Mouse (Mus musculus): ENCODE data around the gene Pknox2. TPM values are rescaled to one million over a fixed set of nuclear protein-coding genes. Genes with fewer than 3 reads are reported as not detected.

Gene Pknox2
- polyA plus RNA-seq, 1 experiment = 83.7 TPM

DNA sequence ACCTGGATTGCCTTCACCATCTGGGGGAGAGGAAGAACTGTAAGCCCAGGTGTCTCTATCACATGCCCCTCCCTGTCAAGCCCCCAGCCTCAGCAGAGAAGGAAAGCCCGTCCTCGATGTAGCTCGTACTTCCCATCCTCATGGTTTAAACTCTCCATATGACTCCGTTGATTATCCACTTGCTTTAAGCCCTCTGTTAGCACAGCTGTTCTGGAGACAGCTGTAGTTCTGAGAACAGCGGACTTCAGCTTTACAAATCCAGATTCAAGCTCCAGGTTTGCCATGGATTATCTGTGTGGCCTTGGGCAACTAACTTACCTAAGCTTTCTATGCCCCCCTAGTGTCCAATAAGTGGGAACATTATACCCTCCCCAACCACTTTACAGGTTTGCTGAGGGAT, 223.5 kb downstream of the Pknox2 start:
- no peaks in the 10 kb centered on the region for H3K27me3 ChIP-seq (ENCODE audit: control insufficient read depth, insufficient read depth, low read length)
- TF ChIP-seq CTCF (IDR thresholded peaks at IDR 0.05; ENCODE audit: control insufficient read depth, insufficient read depth, insufficient replicate concordance, low read depth, low read length) (no peak), POLR2A (IDR thresholded peaks at IDR 0.05; ENCODE audit: control insufficient read depth, low read depth, low read length) (no peak)

DNA sequence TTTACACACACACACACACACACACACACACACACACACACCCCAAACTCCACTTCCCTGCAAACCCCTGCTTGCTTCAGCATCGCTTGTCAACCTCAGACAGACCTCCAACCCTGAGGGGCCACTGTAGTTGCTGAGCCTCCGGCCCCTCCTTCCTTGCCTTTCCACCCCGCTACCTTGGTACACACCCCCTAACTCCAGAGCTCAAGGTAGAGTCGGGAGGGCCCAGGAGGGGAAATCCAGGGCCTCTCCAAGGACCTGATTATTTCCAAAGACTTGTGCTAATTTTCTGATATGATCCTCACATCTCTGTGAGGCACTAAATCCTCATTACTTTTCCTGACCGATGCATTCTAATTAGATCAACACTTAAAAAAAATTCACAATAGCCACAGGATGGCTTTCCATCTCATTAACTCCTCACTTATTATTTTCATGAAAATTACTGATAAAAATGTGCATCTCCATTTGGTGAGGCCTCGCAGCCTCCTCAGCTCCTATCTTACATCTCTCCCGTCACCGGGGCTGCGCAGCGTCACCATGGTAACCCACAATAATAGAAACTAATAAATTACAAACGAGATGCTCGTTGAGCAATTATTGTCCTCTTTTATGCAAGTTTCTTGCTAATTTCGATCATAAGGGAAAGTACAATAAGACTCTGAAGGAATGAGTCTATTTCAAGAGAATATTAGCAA, 225.3 kb downstream of the Pknox2 start:
- Histone ChIP-seq H3K4me3 (ENCODE audit: control insufficient read depth, low read depth, low read length) (no peak overlapping the region), H3K27ac (ENCODE audit: control insufficient read depth, insufficient read depth, low read depth, low read length) (no peak overlapping the region), H3K27me3 (ENCODE audit: control insufficient read depth, insufficient read depth, low read length) (no peaks in the 10 kb centered on the region), H3K4me1 (ENCODE audit: control insufficient read depth, insufficient read depth, low read length) (peaks cover 2% of the 10 kb centered on the region), H3K36me3 (ENCODE audit: control insufficient read depth, insufficient read depth, low read length) (no peaks in the 10 kb centered on the region)
- TF ChIP-seq CTCF (IDR thresholded peaks at IDR 0.05; ENCODE audit: control insufficient read depth, insufficient read depth, insufficient replicate concordance, low read depth, low read length) (no peak), POLR2A (IDR thresholded peaks at IDR 0.05; ENCODE audit: control insufficient read depth, low read depth, low read length) (no peak)

More for the DNA sequence above, 223.5 kb downstream of the Pknox2 start:
- Histone ChIP-seq H3K27ac (ENCODE audit: control insufficient read depth, insufficient read depth, low read depth, low read length) (no peak overlapping the region), H3K36me3 (ENCODE audit: control insufficient read depth, insufficient read depth, low read length) (no peaks in the 10 kb centered on the region), H3K4me3 (ENCODE audit: control insufficient read depth, low read depth, low read length) (no peak overlapping the region), H3K4me1 (ENCODE audit: control insufficient read depth, insufficient read depth, low read length) (no peaks in the 10 kb centered on the region)

DNA sequence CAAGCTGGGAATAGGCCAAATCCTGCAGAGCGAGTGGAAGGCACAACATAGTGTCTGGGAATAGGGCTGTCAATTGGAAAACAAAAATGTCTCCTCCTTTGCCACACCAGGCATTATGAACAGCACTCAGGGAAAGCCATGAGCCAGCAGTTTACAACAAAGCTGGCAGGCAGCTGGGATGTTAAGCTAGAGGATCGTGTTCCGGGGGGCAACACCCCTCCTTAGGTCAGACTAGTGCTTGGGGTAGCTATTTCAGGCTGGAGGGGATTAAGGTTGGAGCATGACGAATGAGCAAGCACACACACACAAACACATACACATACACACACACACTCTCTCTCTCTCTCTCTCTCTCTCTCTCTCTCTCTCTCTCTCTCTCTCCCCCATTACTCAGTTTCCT, 227.7 kb downstream of the Pknox2 start:
- Histone ChIP-seq H3K4me1 (ENCODE audit: control insufficient read depth, insufficient read depth, low read length) (peaks cover 4% of the 10 kb centered on the region), H3K36me3 (ENCODE audit: control insufficient read depth, insufficient read depth, low read length) (no peaks in the 10 kb centered on the region), H3K27me3 (ENCODE audit: control insufficient read depth, insufficient read depth, low read length) (no peaks in the 10 kb centered on the region), H3K4me3 (ENCODE audit: control insufficient read depth, low read depth, low read length) (no peak overlapping the region), H3K27ac (ENCODE audit: control insufficient read depth, insufficient read depth, low read depth, low read length) (no peak overlapping the region)
- no peak for TF ChIP-seq CTCF (IDR thresholded peaks at IDR 0.05; ENCODE audit: control insufficient read depth, insufficient read depth, insufficient replicate concordance, low read depth, low read length)
- no peak for TF ChIP-seq POLR2A (IDR thresholded peaks at IDR 0.05; ENCODE audit: control insufficient read depth, low read depth, low read length)

DNA sequence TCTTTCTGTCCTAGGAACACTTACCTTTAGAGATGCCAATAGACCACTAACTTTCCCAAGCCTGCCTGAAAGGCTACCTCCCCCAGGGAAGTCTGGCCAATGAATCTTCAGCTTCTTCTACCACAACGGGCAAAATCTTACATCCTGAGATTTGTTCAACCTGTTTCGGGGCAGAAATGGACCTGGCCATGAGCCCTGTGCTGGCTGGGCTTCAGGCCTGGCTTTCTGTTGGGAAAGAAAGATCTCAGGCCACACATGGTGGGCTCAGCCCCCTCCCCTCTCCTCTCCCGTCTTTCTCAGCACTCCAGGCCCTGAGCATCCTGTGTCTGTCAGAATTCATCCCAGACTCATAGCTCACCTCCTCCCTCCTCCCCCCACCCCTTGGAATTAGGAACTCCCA, 228.6 kb downstream of the Pknox2 start:
- Histone ChIP-seq H3K4me1 (ENCODE audit: control insufficient read depth, insufficient read depth, low read length) (peaks cover 4% of the 10 kb centered on the region), H3K36me3 (ENCODE audit: control insufficient read depth, insufficient read depth, low read length) (no peaks in the 10 kb centered on the region), H3K4me3 (ENCODE audit: control insufficient read depth, low read depth, low read length) (no peak overlapping the region), H3K27ac (ENCODE audit: control insufficient read depth, insufficient read depth, low read depth, low read length) (no peak overlapping the region), H3K27me3 (ENCODE audit: control insufficient read depth, insufficient read depth, low read length) (no peaks in the 10 kb centered on the region)
- TF ChIP-seq CTCF (IDR thresholded peaks at IDR 0.05; ENCODE audit: control insufficient read depth, insufficient read depth, insufficient replicate concordance, low read depth, low read length) (no peak), POLR2A (IDR thresholded peaks at IDR 0.05; ENCODE audit: control insufficient read depth, low read depth, low read length) (no peak)

DNA sequence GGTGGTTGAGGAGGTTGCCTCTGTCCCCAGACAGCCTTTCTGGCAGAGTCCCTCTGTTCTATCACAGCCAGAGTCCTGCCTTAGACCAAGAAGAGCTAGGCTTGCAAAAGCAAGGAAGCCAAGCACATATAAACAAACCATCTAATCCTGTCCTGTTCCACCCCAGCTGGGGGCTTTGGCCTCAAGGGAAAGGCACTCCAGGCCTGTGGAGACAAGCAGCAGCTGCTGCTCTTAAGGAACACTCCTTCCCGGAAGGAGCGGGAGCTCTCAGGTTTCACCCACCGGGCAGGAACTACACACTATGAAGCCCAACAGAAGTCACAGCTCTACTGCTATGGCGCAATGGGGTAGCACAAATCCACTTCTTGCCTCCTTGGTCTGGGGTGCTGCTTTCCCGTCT, 230.3 kb downstream of the Pknox2 start:
- H3K27me3 ChIP-seq (ENCODE audit: control insufficient read depth, insufficient read depth, low read length) = no peaks in the 10 kb centered on the region
- H3K4me1 ChIP-seq (ENCODE audit: control insufficient read depth, insufficient read depth, low read length) = peaks cover 4% of the 10 kb centered on the region
- H3K36me3 ChIP-seq (ENCODE audit: control insufficient read depth, insufficient read depth, low read length) = no peaks in the 10 kb centered on the region
- H3K27ac ChIP-seq (ENCODE audit: control insufficient read depth, insufficient read depth, low read depth, low read length) = no peak overlapping the region
- TF ChIP-seq POLR2A (IDR thresholded peaks at IDR 0.05; ENCODE audit: control insufficient read depth, low read depth, low read length) = no peak
- no peak for TF ChIP-seq CTCF (IDR thresholded peaks at IDR 0.05; ENCODE audit: control insufficient read depth, insufficient read depth, insufficient replicate concordance, low read depth, low read length)
- no peak overlapping the region for H3K4me3 ChIP-seq (ENCODE audit: control insufficient read depth, low read depth, low read length)

DNA sequence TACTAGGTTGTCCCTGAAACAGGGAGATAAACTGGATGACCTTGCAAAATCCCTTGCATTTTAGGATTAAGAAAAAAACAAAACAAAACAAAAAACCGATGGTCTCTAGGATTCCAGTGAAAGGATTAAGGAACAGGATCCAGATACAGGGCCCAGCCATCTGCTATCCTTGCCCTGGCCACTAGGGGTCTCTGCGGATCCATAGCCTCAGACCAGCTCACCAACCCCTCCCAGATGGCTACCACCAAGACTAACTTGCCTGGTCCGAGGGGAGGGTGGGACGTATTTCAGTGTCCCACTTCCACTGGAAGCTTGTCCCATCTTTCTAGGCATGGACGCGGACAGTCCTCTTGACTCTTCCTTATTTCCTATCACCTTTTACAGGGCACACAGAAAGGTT, 230.8 kb downstream of the Pknox2 start:
- Histone ChIP-seq H3K4me1 (ENCODE audit: control insufficient read depth, insufficient read depth, low read length) (peaks cover 4% of the 10 kb centered on the region), H3K27ac (ENCODE audit: control insufficient read depth, insufficient read depth, low read depth, low read length) (no peak overlapping the region), H3K4me3 (ENCODE audit: control insufficient read depth, low read depth, low read length) (no peak overlapping the region), H3K27me3 (ENCODE audit: control insufficient read depth, insufficient read depth, low read length) (no peaks in the 10 kb centered on the region), H3K36me3 (ENCODE audit: control insufficient read depth, insufficient read depth, low read length) (no peaks in the 10 kb centered on the region)
- peak; percentile 95; the same call in 1 of the 2 replicates for TF ChIP-seq CTCF (IDR thresholded peaks at IDR 0.05; ENCODE audit: control insufficient read depth, insufficient read depth, insufficient replicate concordance, low read depth, low read length)
- TF ChIP-seq POLR2A (IDR thresholded peaks at IDR 0.05; ENCODE audit: control insufficient read depth, low read depth, low read length) = no peak

DNA sequence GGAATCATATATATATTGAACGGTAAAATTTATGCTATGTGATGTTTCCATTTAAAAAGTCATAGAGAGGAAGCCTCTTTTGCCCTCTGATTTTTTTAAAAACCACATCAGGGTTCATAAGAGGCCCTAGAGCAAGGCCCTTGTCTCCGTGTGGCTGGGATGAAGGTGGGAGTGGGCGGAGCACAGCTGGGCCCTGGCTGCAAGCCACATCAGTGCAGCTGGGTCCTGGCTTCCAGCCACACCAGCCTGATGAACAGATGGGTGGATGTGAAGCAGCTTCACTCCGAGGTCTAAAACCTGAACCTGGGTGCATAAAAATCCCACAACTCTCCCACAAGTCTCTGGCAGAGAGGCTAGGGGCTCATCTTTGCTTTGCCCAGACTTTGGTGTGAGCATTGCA, 241.8 kb downstream of the Pknox2 start:
- Histone ChIP-seq H3K27ac (ENCODE audit: control insufficient read depth, insufficient read depth, low read depth, low read length) (no peak overlapping the region), H3K36me3 (ENCODE audit: control insufficient read depth, insufficient read depth, low read length) (no peaks in the 10 kb centered on the region), H3K27me3 (ENCODE audit: control insufficient read depth, insufficient read depth, low read length) (no peaks in the 10 kb centered on the region)

More for the DNA sequence above, 241.8 kb downstream of the Pknox2 start:
- no peaks in the 10 kb centered on the region for H3K4me1 ChIP-seq (ENCODE audit: control insufficient read depth, insufficient read depth, low read length)
- H3K4me3 ChIP-seq (ENCODE audit: control insufficient read depth, low read depth, low read length) = no peak overlapping the region
- TF ChIP-seq CTCF (IDR thresholded peaks at IDR 0.05; ENCODE audit: control insufficient read depth, insufficient read depth, insufficient replicate concordance, low read depth, low read length) = no peak
- TF ChIP-seq POLR2A (IDR thresholded peaks at IDR 0.05; ENCODE audit: control insufficient read depth, low read depth, low read length) = no peak
